Mouse (Mus musculus) heart, adult 18-20 months (tissue): ENCODE results near the gene Fbxw21. TPM values are rescaled to one million over a fixed set of nuclear protein-coding genes. Genes with fewer than 3 reads are reported as not detected.

ENCODE experiments used
- DNase-seq, 2 experiments: peaks; one replicate each; pipeline ENCODE4 v3.0.0; 2021 to 2022; ENCODE audit warnings: mixed read lengths in 1 of 2
- total RNA-seq, 2 experiments: library from RNA; stranded (reverse); gene quantifications; 2 replicates each; pipeline ENCODE4 v1.2.3; 2021

Gene Fbxw21
- total RNA-seq, 2 experiments from 2014 or later = not detected

DNA sequence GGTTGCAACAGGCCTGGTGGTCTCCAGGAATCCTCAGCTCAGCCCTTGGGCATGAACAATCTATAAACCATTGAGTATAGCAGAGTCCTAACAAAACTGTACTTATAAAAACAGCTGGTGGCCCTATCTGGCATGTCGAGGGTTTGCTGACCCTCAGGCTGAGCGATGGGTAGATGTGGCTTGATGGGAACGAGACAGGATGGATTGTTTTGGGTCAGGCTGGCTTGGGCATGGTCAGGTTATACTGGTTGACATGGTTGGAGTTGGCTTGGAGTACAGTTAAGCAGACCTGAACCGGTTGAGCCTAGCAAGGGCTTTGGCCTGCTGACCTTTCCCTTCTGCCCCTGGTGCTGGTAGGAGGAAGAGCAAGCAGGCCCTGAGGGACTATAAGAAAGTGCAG, 50.7 kb downstream of the Fbxw21 start:
- DNase-seq = no peak

DNA sequence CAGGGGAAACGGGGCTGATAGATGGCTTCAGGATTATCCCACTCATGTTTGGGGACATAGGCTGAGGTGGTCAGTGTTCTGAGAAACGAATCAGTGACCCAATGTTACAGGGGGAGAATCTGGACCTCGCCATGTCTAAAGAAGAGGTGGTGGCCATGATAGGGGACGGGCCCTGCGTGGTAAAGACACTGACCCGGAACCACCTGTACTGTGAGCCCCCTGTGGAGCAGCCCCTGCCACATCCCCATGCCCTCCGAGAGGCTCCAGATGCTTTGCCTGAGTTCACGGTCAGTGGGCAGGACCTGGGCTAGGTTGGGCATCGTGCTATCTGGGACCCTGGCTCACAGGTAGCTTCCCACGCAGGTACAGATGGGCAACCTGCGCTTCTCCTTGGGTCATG, 51.6 kb downstream of the Fbxw21 start:
- no peak for DNase-seq

DNA sequence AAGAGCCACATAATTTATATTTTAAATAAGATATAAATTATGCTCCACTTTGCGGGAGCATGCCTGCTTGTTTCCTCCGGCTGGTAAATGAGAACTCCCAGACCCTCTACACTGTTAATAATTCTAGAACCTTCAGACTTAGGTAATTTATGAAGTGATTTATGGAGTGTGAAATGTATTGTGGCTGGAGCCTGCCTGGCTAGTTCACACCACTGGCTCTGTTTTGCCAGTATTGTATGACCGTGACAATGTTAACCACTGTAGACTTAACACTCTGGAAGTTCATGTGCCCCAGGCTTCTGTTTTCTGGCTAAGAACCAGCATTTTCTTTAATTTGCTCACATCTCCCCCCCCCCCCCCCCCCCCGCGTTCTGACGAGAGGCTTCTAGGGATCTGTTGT, 54.5 kb downstream of the Fbxw21 start:
- DNase-seq = no peak

DNA sequence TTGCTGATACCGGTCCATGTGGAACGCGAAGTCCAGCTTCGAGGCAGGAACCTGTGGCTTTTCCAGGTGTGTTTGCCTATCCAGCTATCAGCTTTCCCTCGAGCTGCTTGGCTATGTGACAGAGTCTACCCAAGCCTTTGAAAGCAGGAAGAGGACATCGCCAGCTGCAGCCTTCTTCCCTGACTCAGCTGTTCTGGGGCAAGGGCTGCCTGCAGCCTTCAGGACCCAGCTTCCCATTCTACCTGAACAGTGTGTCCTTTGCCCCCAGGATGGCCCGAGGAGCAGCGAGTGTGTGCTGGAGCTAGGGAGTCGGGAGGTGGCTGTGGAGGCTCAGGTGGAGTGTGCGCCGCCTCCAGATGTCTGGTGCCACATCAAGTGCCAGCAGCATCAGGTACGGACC, 56.2 kb downstream of the Fbxw21 start:
- DNase-seq = no peak

DNA sequence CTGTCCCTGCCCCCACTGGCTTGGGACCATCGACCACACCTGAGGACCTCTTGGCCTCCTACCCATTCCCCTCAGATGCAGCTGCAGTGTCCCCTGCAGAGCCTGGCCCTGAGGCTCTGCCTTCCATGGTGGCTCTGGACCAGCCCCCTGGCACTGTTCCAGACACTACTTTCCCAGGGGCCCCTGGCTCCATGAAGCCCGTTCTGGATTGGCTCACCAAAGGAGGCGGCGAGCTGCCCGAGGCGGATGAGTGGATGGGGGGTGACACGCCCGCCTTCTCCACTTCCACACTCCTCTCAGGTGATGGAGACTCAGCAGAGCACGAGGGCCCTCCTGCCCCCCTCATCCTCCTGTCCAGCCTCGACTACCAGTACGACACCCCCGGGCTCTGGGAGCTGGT, 56.8 kb downstream of the Fbxw21 start:
- no peak for DNase-seq

DNA sequence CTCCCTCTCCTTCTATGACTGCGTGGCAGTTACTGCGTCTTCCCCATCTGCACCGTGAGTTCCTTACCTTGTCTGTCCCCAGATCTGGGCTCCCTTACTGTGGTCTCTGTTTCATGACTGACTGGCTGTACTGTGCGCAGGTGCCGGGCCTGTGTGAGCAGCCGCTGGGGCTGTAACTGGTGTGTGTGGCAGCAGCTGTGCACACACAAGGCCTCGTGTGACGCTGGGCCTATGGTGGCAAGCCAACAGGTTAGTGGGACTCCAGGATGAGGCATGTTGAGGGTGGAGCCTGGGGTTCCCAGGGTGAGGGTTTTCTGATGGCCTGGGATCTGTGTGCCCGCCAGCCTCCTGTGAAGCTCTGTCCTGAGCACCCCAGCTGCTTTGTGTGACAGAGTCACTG, 57.8 kb downstream of the Fbxw21 start:
- DNase-seq = no peak

DNA sequence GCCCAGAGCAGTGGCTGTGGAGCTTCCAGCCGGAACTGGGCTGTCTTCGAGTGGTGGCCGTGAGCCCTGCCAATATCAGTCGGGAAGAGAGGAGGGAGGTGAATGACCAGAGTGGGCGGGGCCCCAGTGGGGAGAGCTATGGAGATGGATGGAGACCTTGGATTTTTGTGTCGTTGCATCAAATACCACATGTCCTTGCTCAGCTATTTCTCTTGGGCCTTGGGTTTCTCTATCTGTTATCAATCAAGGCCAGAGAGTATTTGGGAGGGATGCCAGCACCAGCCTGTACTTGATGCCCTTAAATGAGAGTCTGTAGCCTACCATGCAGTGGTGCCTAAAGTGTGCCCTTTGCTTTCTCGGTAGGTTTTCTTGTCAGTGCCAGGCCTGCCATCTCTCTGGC, 58.6 kb downstream of the Fbxw21 start:
- peak in 1 of 2 experiments; percentile 25 for DNase-seq

DNA sequence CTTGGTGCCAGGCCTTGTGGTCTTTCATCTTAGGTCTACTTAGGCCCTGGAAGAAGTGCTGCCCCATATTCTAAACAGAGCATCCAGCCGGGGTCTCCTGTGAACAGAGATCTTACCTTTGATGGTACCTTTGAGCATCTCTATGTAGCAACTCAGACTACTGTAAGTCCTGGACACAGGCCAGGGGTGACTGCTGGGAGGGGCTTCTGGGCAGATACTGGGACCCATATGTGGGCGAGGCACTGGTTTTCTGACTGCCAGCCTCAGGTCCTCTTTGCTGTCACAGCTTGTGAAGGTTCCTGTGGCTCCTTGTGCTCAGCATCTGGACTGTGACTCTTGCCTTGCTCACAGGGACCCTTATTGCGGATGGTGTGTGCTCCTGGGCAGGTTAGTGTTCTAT, 59.3 kb downstream of the Fbxw21 start:
- DNase-seq = no peak

DNA sequence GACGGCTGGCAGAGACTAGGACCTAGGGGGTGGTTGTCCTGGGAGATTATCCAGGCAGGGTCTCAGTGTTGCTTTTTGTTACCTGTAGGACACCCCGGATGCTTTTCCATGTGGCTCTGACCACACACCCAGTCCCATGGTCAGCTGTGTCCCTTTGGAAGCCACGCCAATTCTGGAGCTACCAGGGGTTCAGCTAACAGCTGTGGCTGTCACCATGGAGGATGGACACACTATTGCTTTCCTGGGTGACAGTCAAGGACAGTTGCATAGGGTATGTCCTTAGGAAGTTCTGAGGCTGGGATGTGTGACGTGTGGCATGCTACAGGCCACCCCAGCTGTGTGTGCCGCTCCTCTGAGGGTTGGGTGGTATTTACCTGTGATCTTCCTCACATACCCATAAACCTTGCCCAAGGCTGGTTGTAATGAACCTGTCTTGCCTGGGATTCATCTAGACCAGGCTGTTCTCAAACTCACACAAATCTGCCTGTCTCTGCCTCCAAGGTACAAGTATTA, 59.9 kb downstream of the Fbxw21 start:
- no peak for DNase-seq

DNA sequence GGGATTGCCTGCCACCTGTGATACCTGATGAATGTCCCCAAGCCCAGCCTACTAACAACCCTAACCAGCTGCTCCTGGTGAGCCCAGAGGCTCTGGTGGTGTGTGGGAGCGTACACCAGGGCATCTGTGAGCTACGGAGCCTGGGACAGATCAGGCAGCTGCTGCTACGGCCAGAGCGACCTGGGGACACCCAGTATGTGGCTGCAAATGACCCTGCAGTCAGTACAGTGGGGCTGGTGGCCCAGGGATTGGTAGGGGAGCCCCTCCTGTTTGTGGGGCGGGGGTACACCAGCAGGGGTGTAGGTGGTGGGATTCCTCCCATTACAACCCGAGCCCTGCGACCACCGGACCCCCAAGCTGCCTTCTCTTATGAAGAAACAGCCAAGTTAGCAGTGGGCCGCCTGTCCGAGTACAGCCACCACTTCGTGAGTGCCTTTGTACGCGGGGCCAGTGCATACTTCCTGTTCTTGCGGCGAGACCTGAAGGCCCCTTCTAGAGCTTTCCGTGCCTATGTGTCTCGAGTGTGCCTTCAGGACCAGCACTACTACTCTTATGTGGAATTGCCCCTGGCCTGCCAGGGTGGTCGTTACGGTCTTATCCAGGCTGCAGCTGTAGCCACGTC, 61.4 kb downstream of the Fbxw21 start:
- DNase-seq = no peak

DNA sequence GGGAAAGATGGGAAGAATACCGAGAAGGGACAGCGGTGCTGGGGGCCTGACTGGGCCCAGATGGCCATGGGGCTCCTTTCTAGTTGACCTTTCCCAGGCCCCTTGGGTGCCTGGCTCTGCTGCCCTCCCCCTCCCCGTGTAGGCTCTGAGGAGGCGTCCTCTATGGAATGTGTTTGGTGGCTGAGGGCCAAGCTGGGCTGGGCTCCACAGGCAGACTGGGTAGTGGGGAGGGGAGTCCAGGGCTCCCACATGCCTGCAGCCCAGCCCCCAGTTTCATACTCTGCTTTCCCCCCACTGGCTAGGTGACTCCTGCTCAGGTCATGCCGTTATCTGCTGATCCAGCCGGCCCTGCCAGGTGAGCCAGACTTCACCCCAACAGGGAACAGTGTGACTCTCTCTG, 62.9 kb downstream of the Fbxw21 start:
- DNase-seq = peak; percentile 75 to 82

DNA sequence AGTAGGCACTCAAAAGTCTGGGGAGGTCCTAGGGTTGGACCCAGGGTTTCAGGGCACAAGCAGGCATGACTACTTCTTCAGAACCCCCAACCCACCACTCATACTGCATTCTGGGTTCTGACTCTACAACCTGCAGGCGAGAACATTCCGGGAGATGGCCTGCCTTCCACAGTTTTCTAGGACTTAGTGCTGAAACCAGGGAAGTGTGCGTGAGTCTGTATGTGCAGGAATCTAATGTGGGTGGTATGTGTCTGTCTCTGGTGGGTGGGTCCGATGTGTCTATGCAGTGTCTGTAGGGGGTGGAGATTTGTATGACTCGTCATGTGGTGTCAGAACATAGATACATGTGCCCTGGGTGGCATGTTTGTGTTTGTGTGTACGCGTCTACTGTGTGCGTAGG, 63.5 kb downstream of the Fbxw21 start:
- DNase-seq = no peak

DNA sequence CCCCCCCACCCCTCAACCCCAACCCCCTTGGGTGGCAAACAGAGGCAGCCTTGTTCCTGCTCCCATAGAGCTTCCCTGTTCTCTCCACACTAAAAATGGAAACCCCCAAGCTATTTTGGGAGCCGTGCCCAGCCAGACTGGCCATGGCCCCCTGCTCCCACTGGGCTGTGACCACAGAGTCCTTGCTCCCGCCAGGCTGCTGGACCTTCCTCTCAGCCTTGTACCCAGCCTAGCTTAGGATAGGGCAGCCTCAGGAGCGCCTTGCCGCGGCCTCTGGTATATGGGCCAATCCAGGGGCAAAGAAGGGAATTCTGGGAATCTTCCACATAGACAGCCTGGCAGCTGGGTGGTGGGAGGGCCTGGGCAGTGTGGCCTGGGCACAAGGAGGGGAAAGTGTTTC, 64.0 kb downstream of the Fbxw21 start:
- peak; percentile 57 to 73 for DNase-seq

DNA sequence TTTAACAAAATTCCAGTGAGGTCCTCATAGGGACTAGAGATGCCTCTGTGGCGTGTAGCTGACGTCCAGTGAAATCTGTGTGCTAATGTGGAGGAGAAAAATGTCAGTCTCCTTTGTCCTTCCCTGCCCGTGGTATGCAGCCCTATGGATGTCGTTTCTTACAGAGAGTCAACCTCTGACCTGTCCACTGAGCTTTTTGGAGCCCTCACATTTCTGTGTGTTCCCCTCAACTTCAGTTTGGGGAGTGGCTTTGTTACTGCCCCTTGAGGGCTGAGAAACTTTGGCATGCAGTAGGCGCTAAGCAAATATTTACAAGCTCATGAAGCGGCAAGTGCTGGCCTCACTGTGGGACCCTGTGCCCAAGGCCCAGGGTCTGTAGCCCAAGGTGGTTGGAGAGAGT, 64.5 kb downstream of the Fbxw21 start:
- DNase-seq = peak in 1 of 2 experiments; percentile 28

DNA sequence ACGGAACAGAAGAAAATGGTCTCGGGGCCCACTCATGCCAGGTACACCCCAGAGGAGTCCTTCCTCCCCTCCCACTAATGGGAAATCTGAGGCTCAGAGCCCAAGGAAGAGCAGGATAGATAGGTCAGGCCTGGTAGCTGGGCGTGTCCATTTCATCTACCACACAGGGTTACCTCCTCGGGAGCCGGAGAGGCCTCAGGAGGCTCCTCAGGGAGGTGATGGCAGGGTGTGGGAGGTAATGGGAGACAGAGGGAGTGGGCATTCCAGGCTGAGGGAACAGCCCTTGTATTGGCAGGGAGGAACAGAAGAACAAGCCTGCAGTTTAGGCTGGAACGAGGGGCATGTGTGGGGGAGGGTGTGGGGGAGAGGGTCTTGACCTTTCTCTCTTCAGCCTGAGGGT, 65.0 kb downstream of the Fbxw21 start:
- no peak for DNase-seq

DNA sequence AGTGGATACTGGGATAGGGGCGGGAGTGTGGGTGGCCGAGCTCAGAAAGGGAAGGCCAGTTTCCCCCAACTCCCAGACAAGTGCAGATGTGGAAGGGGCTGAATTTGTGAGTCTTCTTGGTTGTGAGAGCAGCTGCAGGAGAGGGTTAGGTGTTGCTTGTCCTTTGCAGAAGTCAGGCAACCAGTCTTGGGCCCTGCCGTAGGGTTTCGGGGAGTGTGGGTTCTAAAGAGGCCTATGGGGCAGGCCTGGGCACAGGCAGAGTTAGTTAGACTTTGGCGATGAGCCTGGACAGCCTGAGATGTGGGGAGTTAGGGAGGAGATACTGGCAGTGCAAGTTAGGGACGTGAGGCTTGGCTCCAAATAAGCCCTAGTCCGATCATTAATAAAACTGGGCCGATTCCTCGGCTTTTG, 65.6 kb downstream of the Fbxw21 start:
- DNase-seq = peak in 1 of 2 experiments; percentile 40

DNA sequence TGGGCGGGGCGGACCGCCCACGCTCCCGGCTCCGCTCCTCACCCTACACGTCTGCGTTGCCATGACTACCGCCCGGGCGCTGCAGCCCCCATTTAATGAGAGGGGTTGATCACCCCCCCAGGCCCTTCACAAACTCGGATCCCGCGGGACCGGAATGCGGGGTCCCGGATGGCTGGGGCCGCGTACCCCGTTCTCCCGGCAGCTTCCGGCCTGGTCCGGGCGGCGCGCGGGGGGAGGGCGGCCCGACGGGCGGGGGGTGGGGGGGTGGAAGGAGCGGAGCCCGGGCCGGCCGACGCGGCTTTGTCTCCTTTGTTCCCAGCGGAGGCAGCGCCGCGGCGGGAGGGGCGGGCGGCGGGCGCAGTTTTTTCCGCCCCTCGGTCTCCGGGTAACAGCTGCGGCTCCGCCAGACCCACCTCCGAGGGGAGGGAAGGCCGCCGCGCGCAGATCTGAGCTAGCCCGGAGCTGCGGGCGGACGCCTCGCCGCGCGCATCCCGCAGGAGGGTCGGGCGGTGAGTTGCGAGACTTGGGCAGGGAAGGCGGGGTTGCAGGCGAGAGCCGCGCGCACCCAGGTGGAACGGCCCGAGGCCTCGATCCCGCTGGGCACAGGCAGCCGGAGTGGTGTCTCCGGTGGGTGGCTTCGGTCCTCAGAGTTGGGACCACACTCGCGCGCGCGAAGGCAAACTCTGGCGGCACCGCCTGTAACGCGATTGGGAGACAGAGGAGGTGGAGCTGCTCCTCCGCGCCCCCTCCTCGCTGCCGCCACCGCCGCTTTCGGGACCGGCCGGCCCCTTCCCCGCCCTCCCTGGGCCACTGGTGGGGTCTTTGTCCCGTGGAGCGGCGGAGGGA, 66.5 kb downstream of the Fbxw21 start, which contains the start of gene Plxnb1:
Plxnb1 (plus strand) TSS at position 253 of the 846 bp plus-strand sequence.
- DNase-seq = peak; percentile 66 to 75

DNA sequence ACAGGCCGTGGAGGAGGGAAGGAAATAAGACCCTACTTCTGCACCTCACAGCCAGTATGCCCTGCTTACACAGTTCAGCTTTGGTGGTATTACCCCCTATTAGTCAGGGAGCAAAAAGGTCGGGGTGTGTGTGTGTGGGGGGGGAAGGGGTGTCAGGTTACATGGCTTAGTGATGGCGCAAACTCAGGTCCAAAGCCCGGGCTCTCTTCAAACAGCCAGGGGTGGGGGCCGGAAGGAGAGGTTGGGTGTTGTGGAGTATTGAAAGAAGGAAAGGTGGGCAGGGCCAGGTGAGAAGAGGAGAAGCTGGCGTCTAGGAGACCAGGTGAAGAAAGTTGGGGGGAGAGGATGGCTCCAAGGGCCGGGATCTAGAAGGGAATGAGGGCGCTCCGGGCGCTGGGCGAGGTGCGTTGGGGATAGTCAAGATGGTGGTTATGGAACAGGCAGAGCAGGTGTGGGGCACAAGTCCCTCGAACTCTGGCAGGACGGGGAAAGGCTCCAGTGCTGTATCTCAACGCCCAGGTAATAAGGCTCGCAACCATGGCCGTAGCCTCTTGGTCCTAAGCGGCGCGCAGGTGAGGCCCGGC, 67.2 kb downstream of the Fbxw21 start:
- DNase-seq = no peak

DNA sequence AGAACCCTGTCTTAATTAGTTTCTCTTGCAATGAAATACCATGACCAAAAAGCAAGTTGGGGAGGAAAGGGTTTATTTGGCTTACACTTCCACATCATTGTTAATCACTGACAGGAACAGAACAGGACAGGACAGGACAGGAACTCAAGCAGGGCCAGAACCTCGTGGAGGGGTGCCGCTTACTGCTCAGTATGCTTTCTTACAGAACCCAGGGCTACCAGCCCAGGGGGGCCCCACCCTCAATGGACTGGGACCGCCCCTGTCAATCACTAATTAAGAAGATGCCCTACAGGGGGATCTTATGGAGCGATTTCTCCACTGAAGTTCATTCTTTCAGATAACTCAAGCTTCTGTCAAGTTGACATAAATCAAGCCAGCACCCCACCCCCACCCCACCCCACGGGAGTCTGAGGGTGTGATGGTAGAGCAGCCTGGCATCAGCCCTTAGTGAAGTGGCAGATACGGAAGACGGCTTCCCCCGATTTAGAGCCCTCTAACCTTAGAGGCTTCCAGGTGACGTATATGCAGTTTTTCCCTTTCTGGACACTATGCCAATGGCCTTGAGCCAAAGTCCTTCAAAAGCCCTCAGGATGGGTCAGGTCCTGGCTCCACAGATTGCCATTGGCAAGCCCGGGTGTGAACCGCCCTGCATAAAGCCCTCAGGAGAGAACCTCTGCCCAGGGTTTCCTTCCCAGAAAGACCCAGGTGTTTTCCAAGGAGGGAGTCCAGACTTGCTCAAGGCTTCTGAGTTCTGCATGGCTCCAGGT, 67.9 kb downstream of the Fbxw21 start:
- peak; percentile 54 for DNase-seq

DNA sequence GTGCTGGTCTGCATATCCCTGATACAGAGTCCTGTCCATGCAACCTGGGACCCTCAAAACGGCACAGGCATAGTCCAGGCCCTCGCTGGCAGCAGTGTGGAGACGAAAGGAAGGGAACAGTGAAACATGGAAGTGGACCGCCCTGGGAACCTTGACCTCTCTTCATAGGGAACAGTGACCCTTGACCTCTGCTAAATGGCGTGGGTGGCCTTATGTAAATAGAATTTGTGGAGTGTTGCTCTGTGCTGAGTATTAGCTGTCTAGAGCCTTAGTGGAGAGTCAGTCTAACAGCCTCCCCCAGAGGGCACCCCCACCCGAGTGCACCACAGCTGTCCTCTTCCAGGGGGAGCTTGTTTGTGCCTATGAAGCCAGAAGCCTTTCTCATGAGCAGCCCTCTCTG, 69.0 kb downstream of the Fbxw21 start:
- no peak for DNase-seq

DNA sequence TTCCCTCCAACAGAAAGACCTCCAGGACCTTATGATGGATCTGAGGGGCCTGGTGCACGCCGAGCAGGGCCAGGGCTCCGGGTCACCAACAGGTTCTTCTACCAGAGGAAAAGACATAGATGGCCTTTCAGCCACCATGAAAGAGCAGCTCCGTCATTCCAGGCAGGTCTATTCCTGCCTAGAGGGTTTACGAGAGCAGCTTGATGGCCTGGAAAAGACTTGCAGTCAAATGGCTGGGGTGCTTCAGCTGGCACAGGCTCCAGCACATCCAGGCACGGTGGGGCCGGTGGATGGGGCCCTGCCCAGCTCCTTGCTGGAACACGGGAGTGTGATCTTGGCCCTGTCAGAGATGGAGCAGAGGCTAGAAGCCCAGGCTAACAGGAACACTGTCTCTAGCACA, 70.0 kb downstream of the Fbxw21 start:
- DNase-seq = no peak

DNA sequence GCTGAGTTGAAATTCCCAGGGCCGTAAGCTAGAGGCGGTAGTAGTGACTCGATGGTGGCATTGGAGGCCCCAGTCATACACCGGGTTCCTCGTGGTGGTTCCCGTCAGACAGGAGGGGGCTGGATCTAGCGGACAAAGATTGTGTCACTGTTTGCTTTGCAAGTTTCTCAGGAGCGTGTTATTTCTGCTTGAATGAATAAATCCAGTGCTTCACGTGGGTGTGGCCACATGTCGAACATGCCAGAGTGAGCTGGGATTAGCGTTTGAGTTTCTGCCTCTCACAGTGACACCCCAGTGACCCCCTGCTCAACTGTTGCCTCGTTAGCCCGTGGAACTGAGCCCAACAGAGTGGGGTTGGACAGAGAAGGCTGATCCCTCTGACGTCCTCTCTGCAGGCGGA, 71.4 kb downstream of the Fbxw21 start:
- no peak for DNase-seq
